Mouse (Mus musculus) MEL (cell line): ENCODE results near the gene Exoc4. TPM values are rescaled to one million over a fixed set of nuclear protein-coding genes. Genes with fewer than 3 reads are reported as not detected.

Experiments used
- DNase-seq: peaks from one replicate; pipeline ENCODE4 v3.0.0; 2011; ENCODE audit warnings: low read depth, low spot score
- H3K27ac ChIP-seq: 2 replicates; pipeline ENCODE4 v1.5.1; 2012; ENCODE audit warnings: low read depth, mild to moderate bottlenecking, control low read depth, low read length, moderate library complexity; ENCODE audit not compliant: control insufficient read depth
- H3K27me3 ChIP-seq, 2 experiments: fragments of 150-350 bp in 1 of 2; sonication (generic) in 1 of 2; 2 replicates each; pipeline ENCODE4 v1.6.1; 2012; ENCODE audit warnings: low read length in 2 of 2, mild to moderate bottlenecking in 2 of 2, improper control_type of control experiment in 1 of 2, moderate library complexity in 1 of 2; ENCODE audit not compliant: insufficient read depth in 2 of 2, control insufficient read depth in 1 of 2
- H3K36me3 ChIP-seq, 2 experiments: 2 replicates each; pipeline ENCODE4 v1.6.1; 2012 to 2014; ENCODE audit warnings: low read length in 2 of 2, improper control_type of control experiment in 1 of 2, inconsistent platforms in 1 of 2, mild to moderate bottlenecking in 1 of 2; ENCODE audit not compliant: insufficient read depth in 2 of 2, control insufficient read depth in 1 of 2
- H3K4me1 ChIP-seq, 2 experiments: fragments of 150-350 bp in 1 of 2; sonication (generic) in 1 of 2; 2 replicates each; pipeline ENCODE4 v1.6.1; 2012; ENCODE audit warnings: low read length in 2 of 2, improper control_type of control experiment in 1 of 2, mild to moderate bottlenecking in 1 of 2; ENCODE audit not compliant: insufficient read depth in 2 of 2, control insufficient read depth in 1 of 2
- H3K4me3 ChIP-seq, 2 experiments: fragments of 150-350 bp in 1 of 2; sonication (generic) in 1 of 2; 2 replicates each; pipeline ENCODE4 v1.5.1; 2012; ENCODE audit warnings: low read depth in 2 of 2, low read length in 2 of 2, mild to moderate bottlenecking in 2 of 2, moderate library complexity in 2 of 2, control low read depth in 1 of 2, improper control_type of control experiment in 1 of 2; ENCODE audit not compliant: control insufficient read depth in 1 of 2, insufficient read depth in 1 of 2
- H3K79me2 ChIP-seq: 2 replicates; pipeline ENCODE4 v1.6.1; 2012; ENCODE audit warnings: mild to moderate bottlenecking, low read length, moderate library complexity; ENCODE audit not compliant: control insufficient read depth, poor library complexity, insufficient read depth
- H3K9ac ChIP-seq: 2 replicates; pipeline ENCODE4 v1.6.1; 2012; ENCODE audit warnings: low read depth, mild to moderate bottlenecking, control low read depth, low read length, moderate library complexity; ENCODE audit not compliant: control insufficient read depth, poor library complexity, severe bottlenecking
- H3K9me3 ChIP-seq: fragments of 150-350 bp; sonication (generic); replicated peaks from 2 replicates; pipeline ENCODE4 v1.6.1; 2012; ENCODE audit warnings: mild to moderate bottlenecking, low read length, improper control_type of control experiment, moderate library complexity; ENCODE audit not compliant: insufficient read depth
- BHLHE40 ChIP-seq: IDR thresholded peaks from 2 replicates; pipeline ENCODE4 v1.6.1; 2012; ENCODE audit warnings: low read depth, mild to moderate bottlenecking, inconsistent platforms, low read length, improper control_type of control experiment, borderline replicate concordance
- CHD2 ChIP-seq: IDR thresholded peaks from 2 replicates; pipeline ENCODE4 v1.6.1; 2011; ENCODE audit warnings: low read length, improper control_type of control experiment
- E2F4 ChIP-seq: IDR thresholded peaks from 2 replicates; pipeline ENCODE4 v1.6.1; 2011; ENCODE audit warnings: low read depth, low read length, improper control_type of control experiment, borderline replicate concordance
- ELF1 ChIP-seq: IDR thresholded peaks from 2 replicates; pipeline ENCODE4 v1.6.1; 2014; ENCODE audit warnings: low read depth, mild to moderate bottlenecking, inconsistent platforms, low read length, improper control_type of control experiment, moderate library complexity
- EP300 ChIP-seq, 2 experiments: IDR thresholded peaks; 2 replicates each; pipeline ENCODE4 v1.6.1; 2011; ENCODE audit warnings: improper control_type of control experiment in 2 of 2, low read length in 2 of 2, low read depth in 1 of 2, mild to moderate bottlenecking in 1 of 2
- ETS1 ChIP-seq: IDR thresholded peaks from 2 replicates; pipeline ENCODE4 v1.6.1; 2012; ENCODE audit warnings: low read depth, mild to moderate bottlenecking, inconsistent platforms, low read length, improper control_type of control experiment, moderate library complexity
- GATA1 ChIP-seq: IDR thresholded peaks from 2 replicates; pipeline ENCODE4 v1.6.1; 2011; ENCODE audit warnings: low read depth, low read length, improper control_type of control experiment
- HCFC1 ChIP-seq: IDR thresholded peaks from 2 replicates; pipeline ENCODE4 v1.6.1; 2012; ENCODE audit warnings: low read depth, mild to moderate bottlenecking, inconsistent platforms, low read length, improper control_type of control experiment, moderate library complexity
- JUND ChIP-seq: IDR thresholded peaks from 2 replicates; pipeline ENCODE4 v1.6.1; 2011; ENCODE audit warnings: low read depth, mild to moderate bottlenecking, improper control_type of control experiment, low read length
- MAX ChIP-seq: IDR thresholded peaks from 2 replicates; pipeline ENCODE4 v1.6.1; 2011; ENCODE audit warnings: low read length, improper control_type of control experiment
- MAZ ChIP-seq: IDR thresholded peaks from 2 replicates; pipeline ENCODE4 v1.6.1; 2012; ENCODE audit warnings: low read depth, mild to moderate bottlenecking, inconsistent platforms, low read length, improper control_type of control experiment
- MEF2A ChIP-seq: IDR thresholded peaks from 2 replicates; pipeline ENCODE4 v1.6.1; 2014; ENCODE audit warnings: low read depth, mild to moderate bottlenecking, inconsistent platforms, low read length, improper control_type of control experiment; ENCODE audit not compliant: poor library complexity, insufficient replicate concordance, severe bottlenecking; ENCODE audit errors: extremely low read depth
- MYB ChIP-seq: IDR thresholded peaks from 2 replicates; pipeline ENCODE4 v1.6.1; 2011; ENCODE audit warnings: mild to moderate bottlenecking, low read depth, low read length, improper control_type of control experiment
- MYC ChIP-seq: IDR thresholded peaks from 2 replicates; pipeline ENCODE4 v1.6.1; 2011; ENCODE audit warnings: low read depth, mild to moderate bottlenecking, low read length, improper control_type of control experiment, moderate library complexity
- NELFE ChIP-seq: IDR thresholded peaks from 2 replicates; pipeline ENCODE4 v1.6.1; 2011; ENCODE audit warnings: low read depth, low read length, improper control_type of control experiment
- POLR2AphosphoS2 ChIP-seq: IDR thresholded peaks from 2 replicates; pipeline ENCODE4 v1.6.1; 2011; ENCODE audit warnings: low read length, improper control_type of control experiment
- POLR2AphosphoS5 ChIP-seq: IDR thresholded peaks from 2 replicates; pipeline ENCODE4 v1.6.1; 2012; ENCODE audit warnings: low read depth, borderline replicate concordance, mild to moderate bottlenecking, inconsistent platforms, low read length, moderate library complexity, mixed read lengths
- SIN3A ChIP-seq: IDR thresholded peaks from 2 replicates; pipeline ENCODE4 v1.6.1; 2012; ENCODE audit warnings: low read length, improper control_type of control experiment, inconsistent platforms
- TAL1 ChIP-seq: IDR thresholded peaks from 2 replicates; pipeline ENCODE4 v1.6.1; 2012; ENCODE audit warnings: mild to moderate bottlenecking, inconsistent platforms, low read length, moderate library complexity, mixed read lengths
- TBP ChIP-seq: IDR thresholded peaks from 2 replicates; pipeline ENCODE4 v1.8.0; 2011; ENCODE audit warnings: low read depth, low read length, improper control_type of control experiment
- UBTF ChIP-seq: IDR thresholded peaks from 2 replicates; pipeline ENCODE4 v1.6.1; 2012; ENCODE audit warnings: low read depth, mild to moderate bottlenecking, inconsistent platforms, low read length, improper control_type of control experiment, moderate library complexity, borderline replicate concordance; ENCODE audit not compliant: insufficient read depth
- USF2 ChIP-seq, 2 experiments: IDR thresholded peaks; 2 replicates each; pipeline ENCODE4 v1.6.1; 2011 to 2012; ENCODE audit warnings: improper control_type of control experiment in 2 of 2, low read length in 2 of 2, borderline replicate concordance in 1 of 2, inconsistent platforms in 1 of 2, low read depth in 1 of 2, mild to moderate bottlenecking in 1 of 2; ENCODE audit not compliant: insufficient read depth in 1 of 2
- ZC3H11A ChIP-seq: IDR thresholded peaks from 2 replicates; pipeline ENCODE4 v1.6.1; 2012; ENCODE audit warnings: low read depth, mild to moderate bottlenecking, inconsistent platforms, low read length, improper control_type of control experiment
- ZKSCAN1 ChIP-seq: IDR thresholded peaks from 2 replicates; pipeline ENCODE4 v1.6.1; 2012; ENCODE audit warnings: low read depth, mild to moderate bottlenecking, inconsistent platforms, low read length, improper control_type of control experiment, moderate library complexity
- ZMIZ1 ChIP-seq: IDR thresholded peaks from 2 replicates; pipeline ENCODE4 v1.6.1; 2012; ENCODE audit warnings: low read depth, mild to moderate bottlenecking, inconsistent platforms, low read length, improper control_type of control experiment, moderate library complexity
- ZNF384 ChIP-seq: IDR thresholded peaks from 2 replicates; pipeline ENCODE4 v1.6.1; 2012; ENCODE audit warnings: low read depth, mild to moderate bottlenecking, inconsistent platforms, low read length, improper control_type of control experiment
- polyA plus RNA-seq, 2 experiments: library from polyadenylated mRNA; stranded (reverse) in 1 of 2; unstranded in 1 of 2; fragments of >175 nt in 1 of 2; fragments of >200 nt in 1 of 2; gene quantifications; 2 replicates each; pipeline versions ENCODE4 v1.2.1 to v1.2.4; 2012; ENCODE audit warnings: low replicate concordance in 2 of 2, low read depth in 1 of 2; ENCODE audit not compliant: insufficient read length in 2 of 2, insufficient read depth in 1 of 2, missing spikeins in 1 of 2
- total RNA-seq: library from RNA; depleted of rRNA; stranded (reverse); fragments of 300-350 nt; gene quantifications from 2 replicates; pipeline ENCODE4 v1.2.3, GENCODE M21; 2012

Exoc4 gene
- total and polyA plus RNA-seq, 3 experiments, result 16.4 to 22.6 TPM; not detected in 1

DNA sequence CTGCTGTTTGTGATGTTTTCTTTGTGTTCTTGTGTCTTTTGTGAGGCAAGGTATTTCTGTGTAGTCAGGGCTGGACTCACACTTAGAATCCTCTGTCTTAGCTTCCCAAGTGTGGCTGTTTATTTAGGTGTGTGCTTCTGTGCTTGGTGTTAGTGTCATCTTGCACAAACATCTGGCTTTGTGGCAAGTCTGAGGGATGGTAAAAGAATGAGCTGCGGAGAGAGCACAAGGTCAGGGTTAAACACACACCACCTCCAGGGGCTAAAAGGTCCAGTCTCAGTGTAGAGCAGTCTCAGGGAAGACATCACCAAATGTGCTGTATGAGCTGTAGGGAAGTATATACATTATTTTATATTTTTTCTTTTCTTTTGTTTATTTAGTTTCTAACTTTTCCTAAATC is 57.1 kb downstream of the Exoc4 start:
- Histone ChIP-seq H3K4me3 (no peak overlapping the region), H3K36me3 (no peaks in the 10 kb centered on the region), H3K27me3 (no peaks in the 10 kb centered on the region), H3K27ac (no peak overlapping the region), H3K79me2 (no peaks in the 10 kb centered on the region), H3K4me1 (no peaks in the 10 kb centered on the region), H3K9ac (no peak overlapping the region), H3K9me3 (no peaks in the 10 kb centered on the region)
- DNase-seq, result no peak
- TF ChIP-seq TAL1 (no peak), EP300 (IDR thresholded peaks at IDR 0.05; ENCODE audit: low read depth in 1 of 2, low read length in 2 of 2) (no peak), TBP (no peak), POLR2AphosphoS2 (no peak), JUND (no peak), MAZ (no peak), MEF2A (no peak), ELF1 (no peak), GATA1 (no peak), SIN3A (no peak), MYB (no peak)

DNA sequence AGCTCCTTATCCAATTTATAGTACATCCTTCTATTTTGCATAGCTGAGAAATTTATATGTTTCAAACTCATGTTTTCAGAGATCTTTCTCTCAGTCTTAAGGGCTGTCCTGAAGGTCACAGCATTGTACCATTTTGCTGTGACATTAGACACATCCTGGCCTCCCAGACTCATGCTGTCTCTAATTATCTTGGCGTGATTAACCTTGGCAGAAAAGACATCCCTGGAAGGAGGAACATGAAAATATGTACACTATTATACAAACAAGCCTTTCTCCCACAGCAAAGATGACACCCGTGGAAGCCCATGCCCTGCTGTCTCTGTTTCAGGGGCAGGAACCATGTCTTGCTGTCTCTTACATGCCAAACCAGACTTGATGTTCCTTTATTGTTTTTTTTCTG is 59.8 kb downstream of the Exoc4 start:
- no peak for TF ChIP-seq E2F4
- no peak for TF ChIP-seq HCFC1
- TF ChIP-seq POLR2AphosphoS2, result no peak
- no peak for TF ChIP-seq MEF2A
- no peak for TF ChIP-seq ZMIZ1
- no peak for TF ChIP-seq NELFE
- no peak for TF ChIP-seq USF2 (IDR thresholded peaks at IDR 0.05; ENCODE audit: borderline replicate concordance in 1 of 2, insufficient read depth in 1 of 2, low read depth in 1 of 2, low read length in 2 of 2)
- no peak for TF ChIP-seq BHLHE40
- no peak for TF ChIP-seq CHD2
- no peak for TF ChIP-seq JUND
- TF ChIP-seq UBTF, result no peak
- no peak for TF ChIP-seq SIN3A
- no peak for TF ChIP-seq ZNF384
- no peak for TF ChIP-seq MYC
- no peak for TF ChIP-seq POLR2AphosphoS5
- TF ChIP-seq ETS1, result no peak
- no peak for TF ChIP-seq ZC3H11A
- no peak for TF ChIP-seq MAZ
- TF ChIP-seq MAX, result no peak
- TF ChIP-seq ZKSCAN1, result no peak
- TF ChIP-seq, all 39 proteins: peak for 0
- H3K9me3 ChIP-seq, result no peaks in the 10 kb centered on the region
- H3K4me3 ChIP-seq, result no peak overlapping the region
- H3K27me3 ChIP-seq, result no peaks in the 10 kb centered on the region
- H3K27ac ChIP-seq, result no peak overlapping the region
- no peaks in the 10 kb centered on the region for H3K79me2 ChIP-seq
- no peaks in the 10 kb centered on the region for H3K36me3 ChIP-seq
- no peaks in the 10 kb centered on the region for H3K4me1 ChIP-seq
- no peak overlapping the region for H3K9ac ChIP-seq
- no peak for DNase-seq
